Mouse (Mus musculus): ENCODE results near the gene Ell. TPM values are rescaled to one million over a fixed set of nuclear protein-coding genes. Genes with fewer than 3 reads are reported as not detected.

Ell gene
- polyA plus RNA-seq, 1 experiment from 2014 or later: 13.0 TPM

DNA sequence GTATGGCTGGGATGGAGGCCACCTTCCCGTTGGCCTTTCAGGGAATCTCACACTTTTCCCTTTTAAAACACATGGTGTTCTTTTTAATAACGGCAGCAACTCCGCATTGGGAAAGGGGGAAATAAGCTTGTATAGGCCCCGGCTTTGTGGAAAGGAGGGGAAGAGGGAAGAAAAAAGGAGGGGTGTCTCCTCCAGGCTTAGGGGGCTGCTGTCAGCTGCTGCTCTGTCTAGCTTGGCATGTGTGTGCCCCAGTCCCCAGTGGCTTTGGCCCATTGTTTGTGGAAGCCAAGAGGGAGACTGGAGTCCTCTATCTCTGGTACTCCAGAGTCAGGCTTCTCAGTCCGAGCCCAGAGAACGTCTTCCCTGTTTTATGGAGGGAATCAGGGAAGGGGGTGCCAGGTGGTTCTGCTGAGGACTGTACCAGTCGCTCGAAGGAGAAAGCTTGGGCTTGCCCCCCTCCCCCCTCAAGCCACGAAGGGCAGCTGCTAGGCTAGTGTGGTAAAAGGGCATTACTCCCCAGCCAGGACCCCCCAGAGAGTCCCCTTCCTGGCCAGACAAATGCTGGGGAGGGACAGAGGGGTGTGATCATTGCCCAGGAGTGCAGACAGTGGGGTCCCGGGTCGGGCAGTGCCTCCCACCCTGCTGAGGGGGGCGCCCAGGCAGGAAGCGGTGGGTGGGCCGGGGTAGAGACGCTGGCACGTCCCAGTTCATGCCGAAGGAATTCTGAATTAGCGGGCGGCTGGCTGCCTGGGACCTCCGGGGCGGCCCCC, 44.1 kb upstream of the Ell start:
- DNase-seq (ENCODE audit: low spot score, missing footprints) (peak; percentile 95), ATAC-seq (ENCODE audit: low FRiP score) (no peak)
- WGBS: 3% methylated on average over 17 of the region's 21 CpGs
- Histone ChIP-seq H3K9ac (ENCODE audit: low read length) (no peak overlapping the region), H3K4me3 (ENCODE audit: low read depth, low read length) (no peak overlapping the region), H3K4me2 (no peak overlapping the region), H3K27me3 (ENCODE audit: control insufficient read depth, insufficient read depth, low read length) (peaks cover 93% of the 10 kb centered on the region), H3K27ac (ENCODE audit: low read depth, low read length) (no peak overlapping the region), H3K36me3 (ENCODE audit: control insufficient read depth, insufficient read depth, low read length) (no peaks in the 10 kb centered on the region), H3K9me3 (ENCODE audit: control insufficient read depth, low read length) (no peaks in the 10 kb centered on the region), H3K4me1 (ENCODE audit: control insufficient read depth, insufficient read depth, low read length) (peaks cover 17% of the 10 kb centered on the region)

DNA sequence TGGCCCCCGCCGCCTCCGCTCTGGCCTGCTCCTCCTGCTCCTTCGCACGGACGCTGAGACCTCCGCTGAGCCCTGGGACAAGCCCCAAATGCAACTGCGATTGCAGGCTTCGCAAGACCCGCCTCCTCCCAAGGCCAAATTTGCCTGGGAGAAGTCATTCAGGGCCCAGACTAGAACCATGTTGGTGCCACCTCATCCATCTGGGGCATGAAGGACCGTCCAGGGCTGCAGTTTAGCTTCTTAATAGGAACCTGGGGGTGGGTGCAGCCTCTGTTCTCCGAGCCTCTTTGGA, 43.5 kb upstream of the Ell start:
- Histone ChIP-seq H3K4me2 (no peak overlapping the region), H3K27me3 (ENCODE audit: control insufficient read depth, insufficient read depth, low read length) (peaks cover 93% of the 10 kb centered on the region), H3K27ac (ENCODE audit: low read depth, low read length) (no peak overlapping the region)

DNA sequence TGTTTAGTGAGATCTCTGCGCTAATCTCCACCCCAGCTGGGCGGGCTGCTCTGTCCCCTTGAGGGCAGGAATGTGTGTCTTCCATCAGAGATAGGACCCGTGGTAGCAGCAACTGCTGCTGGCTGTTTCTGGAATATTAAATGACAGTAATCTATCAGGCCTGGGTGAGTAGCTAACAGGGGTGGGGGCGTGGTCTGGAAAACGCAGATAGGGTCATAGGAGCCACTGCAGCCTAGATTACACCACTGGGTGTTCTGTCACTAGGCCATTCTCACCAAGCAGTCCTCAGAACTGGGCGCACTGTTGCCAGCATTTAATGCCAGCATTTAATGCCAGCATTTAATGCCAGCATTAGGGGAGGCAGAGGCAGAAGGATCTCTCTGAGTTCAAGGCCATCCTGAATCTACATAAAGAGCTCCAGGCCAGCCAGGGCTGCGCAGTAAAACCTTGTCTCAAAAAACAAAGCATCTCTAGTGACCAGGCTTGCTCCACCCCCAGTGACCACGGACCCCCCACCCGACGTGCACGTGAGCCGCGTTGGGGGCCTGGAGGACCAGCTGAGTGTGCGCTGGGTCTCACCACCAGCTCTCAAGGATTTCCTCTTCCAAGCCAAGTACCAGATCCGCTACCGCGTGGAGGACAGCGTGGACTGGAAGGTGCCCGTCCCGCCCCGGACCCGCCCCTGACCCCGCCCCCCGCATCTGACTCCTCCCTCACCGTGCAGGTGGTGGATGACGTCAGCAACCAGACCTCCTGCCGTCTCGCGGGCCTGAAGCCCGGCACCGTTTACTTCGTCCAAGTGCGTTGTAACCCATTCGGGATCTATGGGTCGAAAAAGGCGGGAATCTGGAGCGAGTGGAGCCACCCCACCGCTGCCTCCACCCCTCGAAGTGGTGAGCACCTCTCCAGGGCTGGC, 38.6 kb upstream of the Ell start:
- no peak overlapping the region for H3K27ac ChIP-seq (ENCODE audit: low read depth, low read length)
- peak; percentile 79 for DNase-seq (ENCODE audit: low spot score, missing footprints)
- H3K36me3 ChIP-seq (ENCODE audit: control insufficient read depth, insufficient read depth, low read length): no peaks in the 10 kb centered on the region
- WGBS: 8% methylated on average over 37 of the region's 39 CpGs
- no peak overlapping the region for H3K9ac ChIP-seq (ENCODE audit: low read length)
- H3K4me3 ChIP-seq (ENCODE audit: low read depth, low read length): no peak overlapping the region
- no peaks in the 10 kb centered on the region for H3K9me3 ChIP-seq (ENCODE audit: control insufficient read depth, low read length)
- H3K27me3 ChIP-seq (ENCODE audit: control insufficient read depth, insufficient read depth, low read length): peaks cover 77% of the 10 kb centered on the region
- no peak for ATAC-seq (ENCODE audit: low FRiP score)
- peak overlapping the region; percentile 25 for H3K4me2 ChIP-seq
- H3K4me1 ChIP-seq (ENCODE audit: control insufficient read depth, insufficient read depth, low read length): peaks cover 8% of the 10 kb centered on the region

More for the DNA sequence above, 43.5 kb upstream of the Ell start:
- H3K9me3 ChIP-seq (ENCODE audit: control insufficient read depth, low read length): no peaks in the 10 kb centered on the region
- DNase-seq (ENCODE audit: low spot score, missing footprints): no peak
- H3K4me3 ChIP-seq (ENCODE audit: low read depth, low read length): no peak overlapping the region
- no peaks in the 10 kb centered on the region for H3K36me3 ChIP-seq (ENCODE audit: control insufficient read depth, insufficient read depth, low read length)
- H3K4me1 ChIP-seq (ENCODE audit: control insufficient read depth, insufficient read depth, low read length): peaks cover 17% of the 10 kb centered on the region
- ATAC-seq (ENCODE audit: low FRiP score): no peak
- WGBS: 3% methylated on average over 12 of the region's 12 CpGs
- no peak overlapping the region for H3K9ac ChIP-seq (ENCODE audit: low read length)

DNA sequence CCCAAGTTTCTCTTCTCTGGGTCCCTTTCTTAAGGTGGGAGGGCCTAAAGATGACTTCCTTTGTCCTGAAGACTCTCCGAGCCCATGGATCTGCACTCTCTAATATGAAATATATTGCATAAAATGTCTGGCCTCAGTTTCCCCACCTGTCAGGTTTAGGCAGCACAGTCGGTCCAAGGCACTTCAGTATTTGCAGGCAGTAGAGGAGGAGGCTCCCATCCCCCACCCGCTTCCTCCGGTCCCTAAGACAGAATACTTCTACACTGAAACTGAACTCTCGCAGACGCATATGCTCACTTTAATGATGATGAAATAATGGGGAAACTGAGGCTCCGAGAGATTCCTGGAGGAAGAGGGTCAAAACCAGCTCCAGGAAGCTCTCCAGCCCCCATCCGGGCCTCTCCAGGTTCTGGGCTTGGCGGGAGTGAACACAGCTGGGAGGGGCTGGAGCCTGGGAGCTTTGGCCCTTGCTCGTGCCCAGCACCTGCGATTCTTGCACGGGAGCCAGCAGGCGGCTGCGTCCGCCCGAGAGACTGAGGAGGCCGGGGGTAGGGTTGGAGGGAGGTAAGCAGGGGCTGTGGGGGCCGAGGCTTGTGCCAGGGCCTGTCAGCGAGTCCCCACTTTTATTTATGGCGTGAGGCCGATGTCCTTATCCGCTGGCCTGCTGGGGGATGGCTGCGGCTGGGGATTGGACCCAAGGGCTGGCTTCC, 37.3 kb upstream of the Ell start:
- peak overlapping the region; percentile 10; the same call in 1 of the 2 replicates for H3K9ac ChIP-seq (ENCODE audit: low read length)
- ATAC-seq (ENCODE audit: low FRiP score): no peak
- H3K9me3 ChIP-seq (ENCODE audit: control insufficient read depth, low read length): no peaks in the 10 kb centered on the region
- 14% methylated on average over 23 of the region's 23 CpGs for WGBS
- peaks cover 64% of the 10 kb centered on the region for H3K27me3 ChIP-seq (ENCODE audit: control insufficient read depth, insufficient read depth, low read length)
- no peak overlapping the region for H3K4me3 ChIP-seq (ENCODE audit: low read depth, low read length)
- peaks cover 14% of the 10 kb centered on the region for H3K4me1 ChIP-seq (ENCODE audit: control insufficient read depth, insufficient read depth, low read length)
- H3K27ac ChIP-seq (ENCODE audit: low read depth, low read length): no peak overlapping the region
- no peaks in the 10 kb centered on the region for H3K36me3 ChIP-seq (ENCODE audit: control insufficient read depth, insufficient read depth, low read length)
- DNase-seq (ENCODE audit: low spot score, missing footprints): peak; percentile 86
- no peak overlapping the region for H3K4me2 ChIP-seq

GRCm38 (mm10) chr8:70502540-70502939, 36.7 kb upstream of the Ell start:
- Histone ChIP-seq H3K27ac (ENCODE audit: low read depth, low read length) (no peak overlapping the region), H3K9ac (ENCODE audit: low read length) (no peak overlapping the region), H3K4me2 (no peak overlapping the region), H3K9me3 (ENCODE audit: control insufficient read depth, low read length) (no peaks in the 10 kb centered on the region), H3K36me3 (ENCODE audit: control insufficient read depth, insufficient read depth, low read length) (0 out of 2 replicates have a peak, but pooled peaks cover 2% of the 10 kb centered on the region), H3K27me3 (ENCODE audit: control insufficient read depth, insufficient read depth, low read length) (peaks cover 59% of the 10 kb centered on the region), H3K4me1 (ENCODE audit: control insufficient read depth, insufficient read depth, low read length) (peaks cover 15% of the 10 kb centered on the region), H3K4me3 (ENCODE audit: low read depth, low read length) (no peak overlapping the region)
- WGBS: 33% methylated on average over 12 of the region's 12 CpGs
- no peak for DNase-seq (ENCODE audit: low spot score, missing footprints)
- ATAC-seq (ENCODE audit: low FRiP score): no peak

DNA sequence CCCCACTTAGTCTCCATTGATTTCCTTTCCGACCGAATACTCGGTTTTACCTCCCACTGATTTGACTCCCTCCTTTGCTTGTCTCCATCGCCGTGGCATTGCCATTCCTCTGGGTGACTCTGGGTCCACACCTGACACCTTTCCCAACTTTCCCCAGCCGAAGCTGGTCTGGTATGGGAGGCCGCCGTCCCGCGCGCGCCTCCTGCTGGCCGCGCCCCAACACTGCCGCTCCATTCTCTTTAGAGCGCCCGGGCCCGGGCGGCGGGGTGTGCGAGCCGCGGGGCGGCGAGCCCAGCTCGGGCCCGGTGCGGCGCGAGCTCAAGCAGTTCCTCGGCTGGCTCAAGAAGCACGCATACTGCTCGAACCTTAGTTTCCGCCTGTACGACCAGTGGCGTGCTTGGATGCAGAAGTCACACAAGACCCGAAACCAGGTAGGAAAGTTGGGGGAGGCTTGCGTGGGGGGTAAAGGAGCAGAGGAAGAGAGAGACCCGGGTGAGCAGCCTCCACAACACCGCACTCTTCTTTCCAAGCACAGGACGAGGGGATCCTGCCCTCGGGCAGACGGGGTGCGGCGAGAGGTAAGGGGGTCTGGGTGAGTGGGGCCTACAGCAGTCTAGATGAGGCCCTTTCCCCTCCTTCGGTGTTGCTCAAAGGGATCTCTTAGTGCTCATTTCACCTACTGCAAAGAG, 36.1 kb upstream of the Ell start:
- no peaks in the 10 kb centered on the region for H3K9me3 ChIP-seq (ENCODE audit: control insufficient read depth, low read length)
- peaks cover 55% of the 10 kb centered on the region for H3K27me3 ChIP-seq (ENCODE audit: control insufficient read depth, insufficient read depth, low read length)
- no peak overlapping the region; the same call in 1 of the 2 replicates for H3K9ac ChIP-seq (ENCODE audit: low read length)
- no peak overlapping the region for H3K4me2 ChIP-seq
- 0 out of 2 replicates have a peak, but pooled peaks cover 5% of the 10 kb centered on the region for H3K36me3 ChIP-seq (ENCODE audit: control insufficient read depth, insufficient read depth, low read length)
- DNase-seq (ENCODE audit: low spot score, missing footprints): peak; percentile 98
- H3K4me1 ChIP-seq (ENCODE audit: control insufficient read depth, insufficient read depth, low read length): peaks cover 18% of the 10 kb centered on the region
- ATAC-seq (ENCODE audit: low FRiP score): no peak
- WGBS: 12% methylated on average over 46 of the region's 46 CpGs
- H3K27ac ChIP-seq (ENCODE audit: low read depth, low read length): no peak overlapping the region
- no peak overlapping the region for H3K4me3 ChIP-seq (ENCODE audit: low read depth, low read length)

DNA sequence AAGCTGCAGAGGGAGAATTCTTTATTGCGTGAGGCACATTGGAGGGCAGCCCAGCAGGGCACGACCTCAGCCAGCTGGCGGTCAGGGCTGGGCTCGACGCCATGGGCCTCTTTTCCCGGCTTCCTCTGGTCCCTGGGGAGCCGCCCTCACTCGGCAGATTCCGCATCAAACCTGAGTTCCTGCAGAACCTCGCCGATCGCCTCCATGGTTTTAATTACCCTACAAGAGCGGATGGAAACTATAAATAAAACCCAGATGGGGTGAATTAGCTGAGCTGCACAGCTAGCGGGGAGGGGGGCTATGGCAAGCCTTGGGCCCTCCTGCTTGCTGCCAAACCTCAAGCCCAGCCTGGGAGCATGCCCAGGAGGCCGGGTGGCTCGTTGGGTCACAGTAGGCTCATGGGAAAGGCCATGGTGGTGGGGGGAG, 35.0 kb upstream of the Ell start:
- Histone ChIP-seq H3K27ac (ENCODE audit: low read depth, low read length) (no peak overlapping the region), H3K4me3 (ENCODE audit: low read depth, low read length) (no peak overlapping the region), H3K9me3 (ENCODE audit: control insufficient read depth, low read length) (no peaks in the 10 kb centered on the region), H3K4me2 (no peak overlapping the region), H3K36me3 (ENCODE audit: control insufficient read depth, insufficient read depth, low read length) (peaks cover 10% of the 10 kb centered on the region; the same call in 1 of the 2 replicates), H3K4me1 (ENCODE audit: control insufficient read depth, insufficient read depth, low read length) (peaks cover 27% of the 10 kb centered on the region), H3K27me3 (ENCODE audit: control insufficient read depth, insufficient read depth, low read length) (peaks cover 48% of the 10 kb centered on the region), H3K9ac (ENCODE audit: low read length) (no peak overlapping the region)
- WGBS: 69% methylated on average over 16 of the region's 16 CpGs
- peak; percentile 81 for DNase-seq (ENCODE audit: low spot score, missing footprints)
- no peak for ATAC-seq (ENCODE audit: low FRiP score)

GRCm38 (mm10) chr8:70504851-70505250, 34.4 kb upstream of the Ell start:
- peaks cover 31% of the 10 kb centered on the region for H3K4me1 ChIP-seq (ENCODE audit: control insufficient read depth, insufficient read depth, low read length)
- DNase-seq (ENCODE audit: low spot score, missing footprints) (peak; percentile 98), ATAC-seq (ENCODE audit: low FRiP score) (no peak)
- WGBS: 79% methylated on average over 3 of the region's 3 CpGs
- no peak overlapping the region for H3K27ac ChIP-seq (ENCODE audit: low read depth, low read length)
- no peak overlapping the region for H3K4me3 ChIP-seq (ENCODE audit: low read depth, low read length)
- peaks cover 43% of the 10 kb centered on the region for H3K27me3 ChIP-seq (ENCODE audit: control insufficient read depth, insufficient read depth, low read length)
- no peak overlapping the region for H3K4me2 ChIP-seq
- peaks cover 10% of the 10 kb centered on the region; the same call in 1 of the 2 replicates for H3K36me3 ChIP-seq (ENCODE audit: control insufficient read depth, insufficient read depth, low read length)
- no peaks in the 10 kb centered on the region for H3K9me3 ChIP-seq (ENCODE audit: control insufficient read depth, low read length)
- H3K9ac ChIP-seq (ENCODE audit: low read length): no peak overlapping the region
